Mouse (Mus musculus) midbrain, embryonic 16.5 days (tissue): ENCODE measurements around the gene Adgrl4. TPM values are rescaled to one million over a fixed set of nuclear protein-coding genes. Genes with fewer than 3 reads are reported as not detected.

Experiments
- ATAC-seq: fragments of 200-750 bp; cut with Nextera tagmentation; 2 replicates; pipeline ENCODE4 v1.8.0; 2017; ENCODE audit warnings: moderate TSS enrichment
- H3K27ac ChIP-seq: fragments of 300-500 bp; sonication (generic); 2 replicates; pipeline ENCODE4 v1.5.1; 2014; ENCODE audit warnings: mild to moderate bottlenecking, low read length, mixed read lengths
- H3K27me3 ChIP-seq: fragments of 300-500 bp; sonication (generic); 2 replicates; pipeline ENCODE4 v1.6.1; 2014; ENCODE audit warnings: low read depth, low read length, mixed read lengths; ENCODE audit not compliant: control insufficient read depth, insufficient read depth
- H3K36me3 ChIP-seq: fragments of 300-500 bp; sonication (generic); 2 replicates; pipeline ENCODE4 v1.6.1; 2014; ENCODE audit warnings: mild to moderate bottlenecking, low read length, moderate library complexity, mixed read lengths; ENCODE audit not compliant: control insufficient read depth, insufficient read depth
- H3K4me1 ChIP-seq: fragments of 300-500 bp; sonication (generic); 2 replicates; pipeline ENCODE4 v1.6.1; 2014; ENCODE audit warnings: mild to moderate bottlenecking, low read length, mixed read lengths; ENCODE audit not compliant: control insufficient read depth, insufficient read depth
- H3K4me2 ChIP-seq: fragments of 300-500 bp; sonication (generic); 2 replicates; pipeline ENCODE4 v1.6.1; 2014; ENCODE audit warnings: mild to moderate bottlenecking, low read length, mixed read lengths
- H3K4me3 ChIP-seq: fragments of 300-500 bp; sonication (generic); 2 replicates; pipeline ENCODE4 v1.5.1; 2014; ENCODE audit warnings: low read depth, mild to moderate bottlenecking, low read length, moderate library complexity, mixed read lengths
- H3K9ac ChIP-seq: fragments of 300-500 bp; sonication (generic); 2 replicates; pipeline ENCODE4 v1.6.1; 2014; ENCODE audit warnings: low read depth, low read length, mixed read lengths
- H3K9me3 ChIP-seq: fragments of 300-500 bp; sonication (generic); replicated peaks from 2 replicates; pipeline ENCODE4 v1.6.1; 2014; ENCODE audit warnings: mild to moderate bottlenecking, low read length, mixed read lengths; ENCODE audit not compliant: control insufficient read depth, poor library complexity, severe bottlenecking
- WGBS: fragments of 180-500 bp; shearing (Covaris S2); extraction: QIAGEN DNeasy Blood & Tissue Kit; methylation state at CpG from one replicate; pipeline ENCODE4 v1.1.7; 2014; 5-methylcytosine and 5-hydroxymethylcytosine counted together
- polyA plus RNA-seq: library from polyadenylated mRNA; unstranded; fragments of >200 nt; fragmentation: Nextera tagmentation; extraction: Ambion mirVana; gene quantifications from 2 replicates; pipeline ENCODE4 v1.2.1, GENCODE M21; 2015

The Adgrl4 gene
- polyA plus RNA-seq, 1 experiment from 2014 or later, result 15.9 TPM

GRCm38 (mm10) chr3:151424326-151425207, 13.1 kb upstream of the Adgrl4 start:
- no peak for ATAC-seq
- no peaks in the 10 kb centered on the region for H3K27me3 ChIP-seq
- no peak overlapping the region for H3K4me2 ChIP-seq
- no peak overlapping the region for H3K27ac ChIP-seq
- no peaks in the 10 kb centered on the region for H3K36me3 ChIP-seq
- no peaks in the 10 kb centered on the region for H3K4me1 ChIP-seq
- no peak overlapping the region for H3K4me3 ChIP-seq
- WGBS, result 87% methylated on average over 9 of the region's 9 CpGs
- H3K9me3 ChIP-seq, result no peaks in the 10 kb centered on the region
- H3K9ac ChIP-seq, result no peak overlapping the region

GRCm38 (mm10) chr3:151430106-151430505, 7.6 kb upstream of the Adgrl4 start:
- no peaks in the 10 kb centered on the region for H3K27me3 ChIP-seq
- no peak overlapping the region for H3K4me2 ChIP-seq
- no peak overlapping the region for H3K4me3 ChIP-seq
- ATAC-seq, result no peak
- WGBS, result 94% methylated on average over 3 of the region's 3 CpGs
- H3K27ac ChIP-seq, result no peak overlapping the region
- H3K4me1 ChIP-seq, result no peaks in the 10 kb centered on the region
- no peak overlapping the region for H3K9ac ChIP-seq
- no peaks in the 10 kb centered on the region for H3K9me3 ChIP-seq
- H3K36me3 ChIP-seq, result no peaks in the 10 kb centered on the region

GRCm38 (mm10) chr3:151431507-151431906, 6.2 kb upstream of the Adgrl4 start:
- Histone ChIP-seq H3K36me3 (no peaks in the 10 kb centered on the region), H3K27ac (no peak overlapping the region), H3K9ac (no peak overlapping the region), H3K4me2 (no peak overlapping the region), H3K4me3 (no peak overlapping the region), H3K27me3 (no peaks in the 10 kb centered on the region), H3K4me1 (no peaks in the 10 kb centered on the region), H3K9me3 (no peaks in the 10 kb centered on the region)
- 80% methylated on average over 2 of the region's 2 CpGs for WGBS
- ATAC-seq, result no peak

GRCm38 (mm10) chr3:151438364-151438763, 677 bp downstream of the Adgrl4 start:
- no peak for ATAC-seq
- no peak overlapping the region for H3K4me3 ChIP-seq

GRCm38 (mm10) chr3:151439976-151440375, 2.3 kb downstream of the Adgrl4 start:
- Histone ChIP-seq H3K27ac (no peak overlapping the region), H3K9me3 (no peaks in the 10 kb centered on the region), H3K36me3 (no peaks in the 10 kb centered on the region), H3K4me1 (no peaks in the 10 kb centered on the region), H3K9ac (no peak overlapping the region), H3K4me2 (no peak overlapping the region), H3K4me3 (no peak overlapping the region), H3K27me3 (no peaks in the 10 kb centered on the region)
- 65% methylated on average over 2 of the region's 2 CpGs for WGBS
- no peak for ATAC-seq

More at GRCm38 (mm10) chr3:151438364-151438763, 677 bp downstream of the Adgrl4 start:
- no peaks in the 10 kb centered on the region for H3K36me3 ChIP-seq
- H3K27ac ChIP-seq, result no peak overlapping the region
- H3K4me1 ChIP-seq, result no peaks in the 10 kb centered on the region
- H3K4me2 ChIP-seq, result no peak overlapping the region
- no peaks in the 10 kb centered on the region for H3K27me3 ChIP-seq
- 82% methylated on average over 5 of the region's 5 CpGs for WGBS
- H3K9me3 ChIP-seq, result no peaks in the 10 kb centered on the region
- H3K9ac ChIP-seq, result no peak overlapping the region

- WGBS, result 93% methylated on average over 2 of the region's 2 CpGs
- H3K4me2 ChIP-seq, result no peak overlapping the region
- H3K27me3 ChIP-seq, result no peaks in the 10 kb centered on the region
- H3K4me1 ChIP-seq, result no peaks in the 10 kb centered on the region
- no peak overlapping the region for H3K27ac ChIP-seq
- no peaks in the 10 kb centered on the region for H3K36me3 ChIP-seq
- ATAC-seq, result no peak
- no peaks in the 10 kb centered on the region for H3K9me3 ChIP-seq
- H3K9ac ChIP-seq, result no peak overlapping the region
- no peak overlapping the region for H3K4me3 ChIP-seq
Observed at GRCm38 (mm10) chr3:151442026-151442425, 4.3 kb downstream of the Adgrl4 start.

- 88% methylated on average over 5 of the region's 5 CpGs for WGBS
- Histone ChIP-seq H3K4me2 (no peak overlapping the region), H3K9ac (no peak overlapping the region), H3K36me3 (no peaks in the 10 kb centered on the region), H3K27ac (no peak overlapping the region), H3K27me3 (no peaks in the 10 kb centered on the region), H3K9me3 (no peaks in the 10 kb centered on the region), H3K4me1 (no peaks in the 10 kb centered on the region), H3K4me3 (no peak overlapping the region)
- ATAC-seq, result no peak
Observed at GRCm38 (mm10) chr3:151443486-151443885, 5.8 kb downstream of the Adgrl4 start.

- Histone ChIP-seq H3K36me3 (no peaks in the 10 kb centered on the region), H3K9ac (no peak overlapping the region), H3K4me2 (no peak overlapping the region), H3K9me3 (no peaks in the 10 kb centered on the region), H3K4me1 (no peaks in the 10 kb centered on the region), H3K4me3 (no peak overlapping the region), H3K27ac (no peak overlapping the region), H3K27me3 (no peaks in the 10 kb centered on the region)
- 92% methylated on average over 4 of the region's 4 CpGs for WGBS
- no peak for ATAC-seq
Observed at GRCm38 (mm10) chr3:151444284-151444683, 6.6 kb downstream of the Adgrl4 start.

- Histone ChIP-seq H3K27me3 (no peaks in the 10 kb centered on the region), H3K9ac (no peak overlapping the region), H3K4me1 (no peaks in the 10 kb centered on the region), H3K9me3 (no peaks in the 10 kb centered on the region), H3K36me3 (no peaks in the 10 kb centered on the region), H3K4me3 (no peak overlapping the region), H3K4me2 (no peak overlapping the region), H3K27ac (no peak overlapping the region)
- 75% methylated on average over 2 of the region's 2 CpGs for WGBS
- ATAC-seq, result no peak
Observed at GRCm38 (mm10) chr3:151445936-151446335, 8.2 kb downstream of the Adgrl4 start.
